Mouse (Mus musculus) hindbrain, embryonic 12.5 days (tissue): ENCODE measurements at regions not wholly inside any gene's neighbourhood (a gene's known extent, or its start where the extent isn't known, plus 50 kb on each side); places are given as distances from the start of the nearest gene placed in this dataset.
"Not testable (repeated sequence)": the region's sequence is repeated elsewhere in the genome, so short reads cannot be mapped to it uniquely, and the experiment has no call there.

Source experiments
- ATAC-seq: fragments of 200-750 bp; cut with Nextera tagmentation; 2 replicates; pipeline ENCODE4 v1.8.0; 2017; ENCODE audit warnings: moderate TSS enrichment; ENCODE audit not compliant: low FRiP score
- H3K27ac ChIP-seq: fragments of 300-500 bp; sonication (generic); 2 replicates; pipeline ENCODE4 v1.5.1; 2016; ENCODE audit warnings: mild to moderate bottlenecking
- H3K27me3 ChIP-seq: fragments of 300-500 bp; sonication (generic); 2 replicates; pipeline ENCODE4 v1.6.1; 2016; ENCODE audit warnings: mild to moderate bottlenecking
- H3K36me3 ChIP-seq: fragments of 300-500 bp; sonication (generic); 2 replicates; pipeline ENCODE4 v1.6.1; 2016; ENCODE audit warnings: mild to moderate bottlenecking
- H3K4me1 ChIP-seq: fragments of 300-500 bp; sonication (generic); 2 replicates; pipeline ENCODE4 v1.6.1; 2016
- H3K4me2 ChIP-seq: fragments of 300-500 bp; sonication (generic); replicated peaks from 2 replicates; pipeline ENCODE4 v1.6.1; 2016; ENCODE audit warnings: mild to moderate bottlenecking
- H3K4me3 ChIP-seq: fragments of 300-500 bp; sonication (generic); 2 replicates; pipeline ENCODE4 v1.5.1; 2016; ENCODE audit warnings: mild to moderate bottlenecking
- H3K9ac ChIP-seq: fragments of 300-500 bp; sonication (generic); 2 replicates; pipeline ENCODE4 v1.6.1; 2016; ENCODE audit warnings: mild to moderate bottlenecking, moderate library complexity
- H3K9me3 ChIP-seq: fragments of 300-500 bp; sonication (generic); replicated peaks from 2 replicates; pipeline ENCODE4 v1.6.1; 2016; ENCODE audit warnings: mild to moderate bottlenecking
- WGBS: fragments of 180-500 bp; shearing (Covaris S2); methylation state at CpG from one replicate; pipeline ENCODE4 v1.1.7; 2016; 5-methylcytosine and 5-hydroxymethylcytosine counted together

DNA sequence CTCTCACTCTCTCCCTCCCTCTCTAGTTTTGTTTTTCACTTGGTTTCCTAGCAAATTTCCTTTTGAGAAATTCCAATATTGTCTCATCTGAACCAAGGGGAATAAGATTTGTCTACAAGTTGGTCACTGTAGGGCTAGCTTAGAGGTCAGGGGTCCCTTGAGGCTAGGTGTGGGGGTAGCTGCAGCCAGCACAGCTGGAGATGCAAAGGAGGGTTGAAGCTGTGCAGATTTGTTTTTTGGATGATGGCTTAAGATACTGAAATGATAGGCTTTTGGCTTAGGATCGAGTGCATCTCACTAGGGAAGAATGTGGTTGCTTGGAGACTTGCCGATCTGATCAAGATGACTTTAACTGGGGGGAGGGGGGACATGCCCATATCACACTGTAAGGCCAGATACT lies 88.3 kb upstream of the Tmem28 start:
- Histone ChIP-seq H3K36me3 (no peaks in the 10 kb centered on the region), H3K4me2 (no peak overlapping the region), H3K9ac (no peak overlapping the region), H3K27ac (no peak overlapping the region), H3K4me3 (no peak overlapping the region), H3K27me3 (peaks cover 25% of the 10 kb centered on the region), H3K9me3 (no peaks in the 10 kb centered on the region), H3K4me1 (no peaks in the 10 kb centered on the region)
- ATAC-seq, result no peak
- 73% methylated on average over 2 of the region's 2 CpGs for WGBS

DNA sequence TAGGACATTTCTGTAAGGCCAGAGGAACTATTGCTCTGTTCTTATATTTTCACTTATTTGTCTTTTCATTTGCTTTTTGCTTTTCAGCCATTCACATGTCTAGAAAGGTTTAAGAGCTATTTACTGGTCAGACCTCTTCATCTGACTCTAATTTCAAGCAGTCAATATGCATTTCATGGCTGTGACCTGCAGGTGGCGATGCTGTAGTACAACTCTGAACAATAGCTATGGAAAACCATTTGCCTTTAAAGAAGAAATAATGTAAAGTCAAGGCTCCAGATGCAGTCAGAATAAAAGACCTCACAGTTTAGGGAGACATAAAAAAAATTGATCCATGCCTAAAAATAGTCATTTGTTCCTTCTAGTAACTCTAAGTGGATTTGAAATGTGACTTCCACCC lies 95.7 kb upstream of the Tmem28 start:
- Histone ChIP-seq H3K4me3 (no peak overlapping the region), H3K4me1 (no peaks in the 10 kb centered on the region), H3K27me3 (peaks cover 17% of the 10 kb centered on the region), H3K27ac (no peak overlapping the region), H3K4me2 (no peak overlapping the region), H3K9me3 (no peaks in the 10 kb centered on the region), H3K9ac (no peak overlapping the region), H3K36me3 (no peaks in the 10 kb centered on the region)
- no peak for ATAC-seq
- 0% methylated on average over 1 of the region's 1 CpGs for WGBS

DNA sequence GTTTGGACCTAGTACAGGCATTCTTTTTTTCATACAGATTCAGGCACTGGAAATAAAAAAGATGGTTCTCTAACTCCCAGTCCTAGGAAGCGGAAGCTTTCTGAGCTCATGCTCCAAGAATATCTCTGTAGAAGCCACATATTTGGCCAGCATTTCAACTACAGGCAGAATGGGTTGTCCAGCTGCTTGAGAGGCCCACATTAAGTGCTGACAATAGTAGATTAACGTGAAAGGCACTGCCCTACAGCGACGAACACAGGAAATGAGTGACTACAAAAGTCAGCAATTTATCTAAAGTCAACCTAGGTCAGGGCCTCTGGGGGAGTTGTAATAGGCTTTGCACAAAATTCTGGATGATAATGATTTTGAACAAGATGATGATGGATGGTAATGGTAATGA lies 125.5 kb upstream of the Tmem28 start:
- H3K27me3 ChIP-seq, result peaks cover 14% of the 10 kb centered on the region; the same call in 1 of the 2 replicates
- no peak overlapping the region for H3K4me3 ChIP-seq
- ATAC-seq, result no peak
- no peaks in the 10 kb centered on the region for H3K4me1 ChIP-seq
- H3K9me3 ChIP-seq, result no peaks in the 10 kb centered on the region
- WGBS, result 67% methylated on average over 4 of the region's 4 CpGs
- H3K4me2 ChIP-seq, result no peak overlapping the region
- no peaks in the 10 kb centered on the region for H3K36me3 ChIP-seq
- H3K27ac ChIP-seq, result no peak overlapping the region
- H3K9ac ChIP-seq, result no peak overlapping the region

DNA sequence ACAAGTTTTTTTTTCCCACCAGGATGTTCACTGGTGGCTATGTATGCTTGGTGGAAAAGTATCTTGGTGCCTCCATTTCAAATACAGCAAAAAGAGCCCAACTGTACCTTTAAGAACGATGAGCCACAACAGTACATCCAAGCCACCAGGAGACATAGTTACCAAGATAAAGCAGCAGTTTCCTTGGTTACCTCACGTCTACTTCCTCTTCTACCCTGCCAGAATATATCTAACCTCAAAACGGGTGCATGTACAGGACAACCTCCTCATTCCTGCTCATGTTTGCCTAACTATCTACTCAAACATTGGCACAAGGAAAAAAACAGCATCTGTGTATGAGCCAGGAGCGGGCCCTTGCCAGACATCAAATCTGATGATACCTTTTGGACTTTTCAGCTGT lies 129.8 kb upstream of the Tmem28 start:
- ATAC-seq, result no peak
- H3K36me3 ChIP-seq, result no peaks in the 10 kb centered on the region
- no peaks in the 10 kb centered on the region for H3K4me1 ChIP-seq
- peaks cover 14% of the 10 kb centered on the region; the same call in 1 of the 2 replicates for H3K27me3 ChIP-seq
- H3K9ac ChIP-seq, result no peak overlapping the region
- no peaks in the 10 kb centered on the region for H3K9me3 ChIP-seq
- H3K4me2 ChIP-seq, result no peak overlapping the region
- WGBS, result 70% methylated on average over 4 of the region's 4 CpGs
- no peak overlapping the region for H3K27ac ChIP-seq
- H3K4me3 ChIP-seq, result no peak overlapping the region

DNA sequence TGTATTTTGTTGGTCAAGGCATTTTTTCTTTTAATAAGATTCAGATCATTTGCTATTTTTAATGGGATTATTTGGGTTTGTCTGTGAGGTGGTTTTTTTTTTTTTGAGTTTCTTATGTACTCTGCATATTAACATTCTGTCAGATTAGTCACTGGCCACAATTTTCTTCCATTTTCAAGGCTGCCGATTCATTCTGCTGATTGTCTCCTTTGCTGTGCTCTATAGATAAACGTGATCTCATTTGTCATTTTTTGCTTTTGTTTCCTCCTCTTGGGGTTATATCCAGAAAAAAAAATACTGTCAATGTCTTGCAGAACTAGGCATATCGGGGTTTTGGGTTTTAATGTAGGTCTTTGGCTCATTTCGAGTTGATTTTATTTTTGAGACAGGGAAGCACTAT lies 131.1 kb upstream of the Tmem28 start:
- Histone ChIP-seq H3K4me1 (no peaks in the 10 kb centered on the region), H3K9ac (no peak overlapping the region), H3K4me2 (no peak overlapping the region), H3K4me3 (no peak overlapping the region), H3K27ac (no peak overlapping the region), H3K36me3 (no peaks in the 10 kb centered on the region), H3K9me3 (no peaks in the 10 kb centered on the region), H3K27me3 (peaks cover 13% of the 10 kb centered on the region; the same call in 1 of the 2 replicates)
- no peak for ATAC-seq
- 83% methylated on average over 4 of the region's 4 CpGs for WGBS

DNA sequence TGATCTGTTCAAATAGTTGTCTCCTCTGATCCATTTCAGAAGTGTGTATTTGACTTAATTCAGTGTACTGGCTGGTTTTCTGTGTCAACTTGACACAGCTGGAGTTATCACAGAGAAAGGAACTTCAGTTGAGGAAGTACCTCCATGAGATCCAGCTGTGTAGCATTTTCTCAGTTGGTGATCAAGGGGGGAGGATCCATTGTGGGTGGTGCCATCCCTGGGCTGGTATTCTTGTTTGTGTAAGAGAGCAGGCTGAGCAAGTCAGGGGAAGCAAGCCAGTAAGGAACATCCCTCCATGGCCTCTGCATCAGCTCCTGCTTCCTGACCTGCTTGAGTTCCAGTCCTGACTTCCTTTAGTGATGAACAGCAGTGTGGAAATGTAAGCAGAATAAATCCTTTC lies 138.3 kb upstream of the Tmem28 start:
- H3K36me3 ChIP-seq, H3K4me2 ChIP-seq, H3K9me3 ChIP-seq, H3K27me3 ChIP-seq, H3K4me3 ChIP-seq, H3K4me1 ChIP-seq, H3K27ac ChIP-seq, H3K9ac ChIP-seq, ATAC-seq: not testable (repeated sequence)

DNA sequence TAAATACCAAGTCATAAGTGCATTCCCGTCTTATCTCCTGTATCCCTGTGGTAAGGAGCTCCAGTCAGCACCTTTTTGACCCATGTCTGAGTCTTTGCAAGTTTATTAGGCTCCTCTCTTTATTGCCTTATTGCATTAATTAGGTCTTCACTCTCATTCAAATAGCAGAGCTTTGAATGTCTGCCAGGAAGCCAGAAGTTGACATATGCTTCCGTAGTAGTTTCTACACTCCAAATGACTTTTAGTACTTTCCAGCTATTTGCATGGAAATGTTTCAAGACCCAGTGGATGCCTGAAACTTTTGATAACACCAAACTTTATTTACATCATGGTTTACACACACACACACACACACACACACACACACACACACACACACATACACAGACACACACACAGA lies 153.2 kb upstream of the Tmem28 start:
- ATAC-seq, result no peak
- Histone ChIP-seq H3K9ac (no peak overlapping the region), H3K9me3 (no peaks in the 10 kb centered on the region)

DNA sequence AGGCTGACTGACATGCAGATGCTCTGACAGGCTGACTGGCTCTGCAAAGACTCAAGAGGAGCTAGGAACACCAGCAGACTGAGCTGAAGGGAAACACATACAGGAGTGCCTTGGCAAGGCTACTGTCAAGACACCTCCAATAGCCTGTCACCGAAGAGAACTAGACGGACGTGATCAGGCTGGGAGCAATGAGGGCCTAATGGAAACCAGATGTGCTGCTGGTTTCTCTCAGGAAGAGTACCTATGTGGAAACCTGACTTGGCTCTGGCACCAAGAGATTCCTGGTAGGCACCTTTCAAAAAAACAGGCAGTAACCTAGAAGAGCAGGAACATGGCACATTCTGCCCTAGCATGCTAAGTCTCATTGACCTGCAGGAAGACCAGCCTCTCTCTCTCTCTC lies 158.3 kb upstream of the Tmem28 start:
- H3K9me3 ChIP-seq, result no peaks in the 10 kb centered on the region
- no peaks in the 10 kb centered on the region for H3K36me3 ChIP-seq
- H3K4me1 ChIP-seq, result no peaks in the 10 kb centered on the region
- H3K4me2 ChIP-seq, result no peak overlapping the region
- peaks cover 63% of the 10 kb centered on the region for H3K27me3 ChIP-seq
- H3K27ac ChIP-seq, result no peak overlapping the region
- no peak for ATAC-seq
- 76% methylated on average over 3 of the region's 3 CpGs for WGBS
- H3K4me3 ChIP-seq, result no peak overlapping the region
- H3K9ac ChIP-seq, result no peak overlapping the region

More for the DNA sequence above, 153.2 kb upstream of the Tmem28 start:
- Histone ChIP-seq H3K4me1 (no peaks in the 10 kb centered on the region), H3K4me3 (no peak overlapping the region), H3K4me2 (no peak overlapping the region), H3K27me3 (peaks cover 40% of the 10 kb centered on the region), H3K36me3 (no peaks in the 10 kb centered on the region), H3K27ac (no peak overlapping the region)
- 77% methylated on average over 2 of the region's 2 CpGs for WGBS

DNA sequence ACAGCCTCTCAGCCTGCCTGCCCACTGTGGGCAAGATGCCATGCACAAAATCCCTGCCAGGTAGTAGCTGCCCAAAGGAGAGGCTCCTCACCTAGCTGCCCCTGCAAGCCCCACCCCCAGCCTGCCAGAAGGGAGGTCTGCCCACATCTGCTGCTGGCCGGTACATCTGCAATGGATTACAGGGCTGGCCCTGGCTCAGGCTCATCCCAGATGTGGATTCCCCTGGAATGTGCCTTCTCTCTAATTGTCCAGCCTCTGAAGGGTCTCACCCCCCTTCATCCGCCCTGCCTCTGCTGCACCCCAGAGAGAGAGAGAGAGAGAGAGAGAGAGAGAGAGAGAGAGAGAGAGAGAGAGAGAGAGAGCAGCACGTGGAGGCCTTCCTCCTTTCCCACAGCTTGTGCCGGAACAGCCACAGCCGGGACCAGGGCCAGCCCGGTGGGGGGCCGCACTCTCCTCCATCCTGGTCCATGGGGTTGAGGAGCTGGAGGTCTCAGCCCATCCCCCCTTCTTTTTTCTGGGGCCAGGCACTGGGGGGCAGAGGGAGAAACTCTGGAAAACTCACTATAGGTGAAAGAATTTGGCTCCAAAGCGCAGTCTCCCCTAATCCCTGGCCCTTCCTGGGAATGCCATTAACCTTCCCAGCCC lies 161.2 kb upstream of the Tmem28 start:
- Histone ChIP-seq H3K27me3 (peaks cover 69% of the 10 kb centered on the region), H3K9ac (no peak overlapping the region), H3K4me1 (no peaks in the 10 kb centered on the region), H3K9me3 (no peaks in the 10 kb centered on the region), H3K36me3 (no peaks in the 10 kb centered on the region), H3K27ac (no peak overlapping the region), H3K4me3 (no peak overlapping the region), H3K4me2 (no peak overlapping the region)
- 33% methylated on average over 8 of the region's 8 CpGs for WGBS
- ATAC-seq, result no peak

DNA sequence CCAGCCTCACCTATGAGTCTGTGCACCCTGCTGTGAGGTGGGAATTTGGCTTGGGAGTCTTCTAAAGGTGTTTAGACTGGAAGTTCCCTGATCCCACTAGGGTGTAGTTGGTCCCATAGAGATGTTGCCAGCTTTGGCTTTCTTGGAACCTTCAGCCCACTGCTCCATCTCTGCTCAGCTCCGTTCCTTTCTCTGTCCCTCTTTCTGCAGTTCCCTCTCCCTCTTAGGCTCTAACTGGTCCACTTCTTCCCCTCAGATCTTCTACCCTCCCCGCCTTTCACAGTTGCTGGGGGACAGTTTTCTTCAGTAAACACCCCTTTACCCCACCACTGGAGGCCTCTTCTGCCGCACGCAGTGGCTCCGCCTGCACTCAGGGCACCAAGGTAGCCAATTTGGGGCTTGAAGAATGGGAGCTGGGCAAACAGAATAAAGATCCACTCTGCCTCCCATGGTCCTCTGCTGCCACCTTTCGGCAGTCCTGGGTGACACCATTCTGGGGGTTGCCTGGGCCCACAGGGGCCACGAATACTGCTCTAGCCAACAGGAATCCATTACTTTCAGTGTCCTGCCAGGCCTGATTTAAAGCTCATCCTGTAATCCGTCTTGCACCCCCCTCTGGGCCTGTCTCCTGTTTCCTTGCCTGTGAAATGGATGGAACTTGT lies 162.9 kb upstream of the Tmem28 start:
- H3K9ac ChIP-seq, result no peak overlapping the region
- H3K4me3 ChIP-seq, result no peak overlapping the region
- H3K4me2 ChIP-seq, result no peak overlapping the region
- 29% methylated on average over 8 of the region's 8 CpGs for WGBS
- H3K36me3 ChIP-seq, result no peaks in the 10 kb centered on the region
- no peaks in the 10 kb centered on the region for H3K9me3 ChIP-seq
- no peak overlapping the region for H3K27ac ChIP-seq
- H3K27me3 ChIP-seq, result peaks cover 63% of the 10 kb centered on the region
- peak; percentile 48; the same call in 1 of the 2 replicates for ATAC-seq
- no peaks in the 10 kb centered on the region for H3K4me1 ChIP-seq

DNA sequence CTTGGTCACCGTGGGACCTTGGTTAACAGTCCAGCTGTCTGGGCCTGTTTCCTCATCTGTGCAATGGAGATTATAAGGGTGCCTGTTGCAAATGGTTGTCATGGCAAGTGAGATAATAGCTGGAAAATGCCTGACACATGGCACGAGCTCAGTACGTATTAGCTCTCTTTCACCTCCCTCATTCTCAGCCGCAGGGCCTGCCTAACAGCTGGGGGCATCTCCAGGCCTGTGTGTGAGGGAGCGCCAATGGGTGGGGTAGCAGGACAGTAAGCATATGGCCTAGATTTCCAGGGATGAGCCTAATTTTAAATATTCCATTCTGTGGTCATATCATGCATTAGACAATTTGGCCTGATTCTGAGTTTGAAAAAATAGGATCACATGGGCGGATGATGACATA lies 163.8 kb upstream of the Tmem28 start:
- 58% methylated on average over 6 of the region's 6 CpGs for WGBS
- no peaks in the 10 kb centered on the region for H3K36me3 ChIP-seq
- H3K27me3 ChIP-seq, result peaks cover 56% of the 10 kb centered on the region
- no peaks in the 10 kb centered on the region for H3K9me3 ChIP-seq
- no peak overlapping the region for H3K9ac ChIP-seq
- peak; percentile 52; the same call in 1 of the 2 replicates for ATAC-seq
- H3K27ac ChIP-seq, result no peak overlapping the region
- H3K4me2 ChIP-seq, result no peak overlapping the region
- no peaks in the 10 kb centered on the region for H3K4me1 ChIP-seq
- no peak overlapping the region for H3K4me3 ChIP-seq

DNA sequence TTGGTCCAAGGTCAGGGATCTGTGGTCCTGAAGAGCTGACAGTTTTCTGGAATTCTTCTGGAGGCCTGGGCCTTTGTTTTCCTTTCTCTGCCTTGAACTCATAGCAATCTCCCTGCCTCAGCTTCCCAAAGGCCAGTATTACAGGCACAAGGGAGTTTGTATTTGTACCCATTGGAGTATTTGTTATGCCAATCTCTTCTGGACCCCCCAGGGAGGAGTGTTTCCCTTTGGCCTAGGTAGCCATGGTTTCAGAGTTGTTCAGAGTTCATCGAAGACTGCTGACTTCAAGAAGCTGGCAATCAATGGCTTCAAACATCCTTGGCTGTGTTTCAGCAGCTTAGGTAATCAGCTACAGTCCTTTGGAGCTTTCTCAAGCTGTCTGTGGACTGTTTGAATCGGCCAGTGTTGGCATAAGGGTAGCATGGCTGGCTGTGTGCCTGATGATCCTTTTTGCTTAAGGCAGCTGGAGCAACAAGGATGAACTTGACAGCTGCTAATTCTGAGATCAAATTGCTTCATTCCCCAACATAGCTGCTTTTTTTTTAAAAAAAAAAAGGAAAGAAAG lies 161.2 kb upstream of the Pja1 start:
- Histone ChIP-seq H3K9me3 (no peaks in the 10 kb centered on the region), H3K4me2 (no peak overlapping the region), H3K4me1 (no peaks in the 10 kb centered on the region), H3K36me3 (no peaks in the 10 kb centered on the region), H3K27ac (no peak overlapping the region), H3K9ac (no peak overlapping the region), H3K4me3 (no peak overlapping the region), H3K27me3 (peaks cover 51% of the 10 kb centered on the region)
- 75% methylated on average over 2 of the region's 2 CpGs for WGBS
- ATAC-seq, result no peak
